Mouse (Mus musculus) heart, adult 18-20 months (tissue): ENCODE measurements around the gene Tspan18. TPM values are rescaled to one million over a fixed set of nuclear protein-coding genes. Genes with fewer than 3 reads are reported as not detected.

Source experiments
- DNase-seq, 2 experiments: peaks; one replicate each; pipeline ENCODE4 v3.0.0; 2021 to 2022; ENCODE audit warnings: mixed read lengths in 1 of 2
- total RNA-seq, 2 experiments: library from RNA; stranded (reverse); gene quantifications; 2 replicates each; pipeline ENCODE4 v1.2.3; 2021

The Tspan18 gene
- total RNA-seq, 2 experiments from 2014 or later = 11.7 to 13.3 TPM

- DNase-seq = no peak
Measured at GRCm38 (mm10) chr2:93218353-93218990, 115.8 kb downstream of the Tspan18 start.

GRCm38 (mm10) chr2:93217015-93217414, 117.3 kb downstream of the Tspan18 start:
- DNase-seq = peak; percentile 84 to 93

- DNase-seq = no peak
Measured at GRCm38 (mm10) chr2:93215790-93216189, 118.5 kb downstream of the Tspan18 start.

DNA sequence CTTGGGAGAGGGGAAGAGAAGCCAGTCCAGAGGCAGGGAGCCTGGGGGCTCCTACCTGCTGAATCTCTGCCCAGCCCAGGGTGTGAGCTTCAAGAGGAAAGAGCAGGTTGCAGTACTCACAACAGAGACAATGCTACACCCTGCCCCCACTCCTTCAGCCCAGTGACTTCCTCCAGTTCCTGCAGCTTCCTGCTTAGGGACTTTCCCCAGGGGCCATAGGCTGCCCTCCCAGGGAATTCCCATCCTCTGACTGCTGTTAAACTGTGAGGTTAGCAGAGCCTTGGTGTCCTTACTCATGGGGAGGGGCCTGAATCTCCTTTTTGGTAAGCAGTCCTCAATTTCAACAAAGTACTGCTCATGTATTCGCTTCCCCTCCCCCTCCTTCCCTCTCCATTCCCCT, 120.1 kb downstream of the Tspan18 start:
- peak in 1 of 2 experiments; percentile 62 for DNase-seq

DNA sequence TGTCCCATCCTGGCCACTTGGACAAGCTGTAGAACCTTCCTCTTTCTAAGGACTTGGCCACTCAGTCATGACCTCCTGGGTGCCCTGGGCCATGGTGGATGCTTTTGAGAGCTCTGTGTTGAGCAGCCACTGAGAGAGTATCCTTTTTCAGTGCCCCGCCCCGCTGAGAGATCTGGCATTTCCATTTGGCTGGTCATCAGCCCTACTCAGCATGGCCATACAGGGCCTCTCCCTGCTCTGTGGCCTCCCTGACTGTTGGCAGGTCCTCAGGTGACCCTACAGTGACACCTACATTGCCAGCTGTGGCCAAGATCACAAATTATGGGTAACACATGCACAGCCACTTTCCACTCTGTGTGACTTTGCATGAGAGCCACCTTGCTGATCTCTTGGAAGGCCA, 121.4 kb downstream of the Tspan18 start:
- DNase-seq = no peak

- DNase-seq = no peak
Measured at GRCm38 (mm10) chr2:93212386-93212785, 121.9 kb downstream of the Tspan18 start.

GRCm38 (mm10) chr2:93206126-93206525, 128.2 kb downstream of the Tspan18 start:
- DNase-seq = no peak

- no peak for DNase-seq
Measured at GRCm38 (mm10) chr2:93204571-93204970, 129.7 kb downstream of the Tspan18 start.

DNA sequence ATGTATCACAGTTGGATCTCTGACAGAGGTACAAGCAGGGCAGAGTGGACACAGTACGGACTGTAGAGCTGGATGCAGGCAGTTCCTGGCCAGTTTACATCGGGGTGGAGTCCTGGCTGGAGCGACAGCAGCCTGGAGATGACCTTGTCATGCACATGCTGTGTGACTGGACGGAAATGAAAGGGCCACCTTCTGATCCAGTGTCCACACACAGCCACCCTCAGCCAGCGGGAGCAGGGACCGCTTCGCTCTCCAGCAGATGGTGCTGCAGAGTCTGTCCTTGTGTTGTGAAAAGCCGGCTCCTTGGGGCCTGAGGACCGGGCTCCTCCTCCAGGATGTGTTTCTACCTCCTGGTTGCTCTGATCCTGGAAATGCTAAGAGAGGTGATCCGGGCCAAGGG, 130.6 kb downstream of the Tspan18 start:
- peak; percentile 72 to 73 for DNase-seq

GRCm38 (mm10) chr2:93202782-93203181, 131.5 kb downstream of the Tspan18 start:
- DNase-seq = no peak

- no peak for DNase-seq
Measured at GRCm38 (mm10) chr2:93201997-93202396, 132.3 kb downstream of the Tspan18 start.

DNA sequence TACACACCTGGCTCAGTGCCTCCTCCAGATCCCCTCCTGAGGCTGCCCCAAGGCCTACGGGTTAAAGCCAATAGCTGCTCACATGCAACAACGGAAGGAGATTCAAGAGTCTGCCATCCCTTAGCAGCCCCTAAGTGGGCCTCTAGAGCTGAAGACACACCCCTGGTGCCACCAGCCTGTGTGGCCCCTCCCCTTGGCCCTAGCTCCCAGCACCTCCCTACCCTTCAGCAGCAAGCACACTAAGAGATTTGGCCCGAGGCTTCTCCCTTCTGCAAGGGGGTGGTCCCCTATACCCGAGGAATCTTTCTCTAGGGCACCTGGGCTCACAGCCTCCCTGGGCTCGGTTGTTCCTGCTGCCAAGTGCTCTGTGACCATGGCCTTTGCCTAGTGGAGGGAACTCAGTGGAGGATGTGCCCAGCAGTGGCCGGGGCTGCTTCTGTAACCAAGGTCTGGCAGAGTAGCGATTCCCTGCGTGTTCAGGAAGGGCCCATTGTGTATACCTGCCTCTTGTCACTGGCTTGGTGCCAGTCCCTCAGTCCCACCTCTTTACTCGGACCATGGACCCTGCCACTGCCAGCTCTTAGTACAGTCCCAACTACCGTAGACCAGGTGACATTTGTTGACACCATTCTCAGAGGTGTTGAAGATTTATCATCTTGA, 133.5 kb downstream of the Tspan18 start:
- no peak for DNase-seq

GRCm38 (mm10) chr2:93199531-93199974, 134.8 kb downstream of the Tspan18 start:
- DNase-seq = peak; percentile 81 to 91

DNA sequence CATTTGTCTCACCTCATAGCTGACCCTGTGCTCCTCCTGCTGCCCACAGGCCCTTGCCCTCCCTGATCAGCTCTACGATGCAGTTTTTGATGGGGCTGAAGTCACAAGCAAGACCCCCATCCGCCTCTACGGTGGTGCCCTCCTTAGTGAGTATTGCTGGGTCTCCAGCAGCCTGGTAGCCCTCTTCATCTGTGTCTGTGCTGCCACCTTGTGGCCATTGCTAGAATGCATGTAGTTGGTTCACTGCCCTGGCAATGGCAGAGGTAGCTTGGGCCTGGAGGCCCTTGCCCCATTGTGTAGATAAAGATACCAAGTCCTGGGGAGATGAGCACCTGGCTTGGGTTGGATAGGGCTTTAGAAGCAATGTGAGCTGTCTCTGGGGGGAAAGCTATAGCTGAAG, 135.5 kb downstream of the Tspan18 start:
- DNase-seq = peak; percentile 90 to 99

DNA sequence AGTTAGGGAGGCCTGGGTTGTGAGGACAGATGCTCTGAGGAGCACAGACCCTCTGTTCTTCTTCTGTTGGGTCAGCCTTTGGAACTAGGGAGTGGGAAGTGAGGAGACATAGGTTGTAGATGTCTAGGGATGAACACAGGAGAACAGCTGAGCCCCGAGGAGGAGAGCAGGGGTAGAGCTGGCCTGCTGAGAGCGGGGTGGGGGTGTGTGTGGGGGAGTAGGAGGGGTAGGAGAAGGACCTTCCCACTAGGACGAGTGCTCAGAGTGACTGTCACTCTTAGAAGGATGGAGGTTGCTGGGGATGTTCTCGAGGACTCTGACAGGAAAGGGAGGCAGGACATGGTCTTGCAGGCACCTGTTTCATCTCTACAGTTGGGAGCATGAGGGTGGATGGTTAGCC, 140.5 kb downstream of the Tspan18 start:
- no peak for DNase-seq

GRCm38 (mm10) chr2:93192671-93193080, 141.6 kb downstream of the Tspan18 start:
- peak in 1 of 2 experiments; percentile 50 for DNase-seq

- no peak for DNase-seq
Measured at GRCm38 (mm10) chr2:93192182-93192560, 142.1 kb downstream of the Tspan18 start.

- no peak for DNase-seq
Measured at GRCm38 (mm10) chr2:93191488-93192181, 142.7 kb downstream of the Tspan18 start.

DNA sequence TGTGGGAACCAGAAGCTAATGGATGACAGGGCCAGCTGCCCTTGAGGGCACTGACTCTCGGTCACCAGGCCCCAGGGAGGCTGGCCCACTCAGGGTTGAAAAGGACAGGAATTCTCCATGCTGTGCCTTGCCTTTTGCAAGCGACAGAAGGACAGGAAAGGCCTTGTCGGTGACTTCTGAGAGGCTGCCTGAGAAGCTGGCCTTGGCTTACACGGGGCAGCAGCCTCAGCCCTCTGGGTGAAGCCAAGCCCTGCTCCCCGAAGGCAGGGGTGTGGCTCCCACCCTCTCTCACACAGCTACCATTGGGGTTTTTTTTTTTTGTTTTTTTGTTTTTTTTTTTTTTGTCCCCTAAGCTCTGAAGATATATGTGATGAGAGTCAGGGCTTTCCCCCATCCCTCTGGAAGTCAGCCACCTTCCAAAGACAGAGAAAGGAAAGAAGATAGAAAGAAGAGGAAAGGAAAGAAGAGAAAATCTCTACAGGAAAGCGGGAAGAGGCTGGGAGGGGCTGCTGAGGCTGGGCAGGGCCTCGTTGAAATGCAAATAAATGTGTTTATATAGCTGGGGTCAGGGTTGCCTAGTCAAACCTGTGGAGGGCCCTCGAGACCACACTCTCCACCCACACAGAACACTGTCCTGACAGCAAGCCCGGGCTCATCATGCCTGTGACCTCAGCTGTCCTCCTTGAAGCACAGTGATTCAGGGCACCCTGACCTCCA, 143.4 kb downstream of the Tspan18 start:
- DNase-seq = no peak

DNA sequence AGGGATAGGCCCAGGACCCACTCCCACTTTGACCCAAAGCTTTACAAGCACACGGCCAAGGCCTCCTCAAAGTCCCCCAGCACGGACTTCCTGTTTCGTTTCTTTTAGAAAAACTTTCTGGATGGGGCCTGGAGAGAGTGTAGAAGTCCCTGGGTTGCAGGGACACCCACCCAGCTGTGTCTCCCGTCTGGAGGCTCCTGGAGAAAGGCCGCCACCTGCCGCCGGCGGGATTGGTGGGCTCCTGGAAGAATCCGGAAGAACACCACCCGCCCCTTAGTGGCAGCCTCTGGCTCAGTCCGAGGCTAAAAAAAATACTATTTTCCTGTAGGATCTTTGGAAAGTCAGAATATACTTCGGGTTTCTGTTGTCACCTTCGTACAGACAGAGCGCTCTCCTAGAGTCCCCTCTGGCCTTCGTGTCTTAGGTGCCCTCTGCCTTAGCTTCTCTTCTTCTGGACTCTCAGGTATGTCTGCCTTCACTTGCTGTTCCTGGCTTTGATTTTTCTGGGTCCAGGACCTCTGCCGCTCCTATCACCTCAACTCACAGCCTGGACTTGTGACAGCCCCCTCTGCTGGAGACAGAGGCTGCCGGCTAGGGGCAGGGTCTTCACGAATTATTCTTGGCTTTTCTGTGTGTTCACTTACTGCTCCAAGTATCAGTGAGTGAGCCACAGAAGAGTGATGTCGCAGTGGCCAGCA, 145.4 kb downstream of the Tspan18 start:
- peak; percentile 71 to 73 for DNase-seq

DNA sequence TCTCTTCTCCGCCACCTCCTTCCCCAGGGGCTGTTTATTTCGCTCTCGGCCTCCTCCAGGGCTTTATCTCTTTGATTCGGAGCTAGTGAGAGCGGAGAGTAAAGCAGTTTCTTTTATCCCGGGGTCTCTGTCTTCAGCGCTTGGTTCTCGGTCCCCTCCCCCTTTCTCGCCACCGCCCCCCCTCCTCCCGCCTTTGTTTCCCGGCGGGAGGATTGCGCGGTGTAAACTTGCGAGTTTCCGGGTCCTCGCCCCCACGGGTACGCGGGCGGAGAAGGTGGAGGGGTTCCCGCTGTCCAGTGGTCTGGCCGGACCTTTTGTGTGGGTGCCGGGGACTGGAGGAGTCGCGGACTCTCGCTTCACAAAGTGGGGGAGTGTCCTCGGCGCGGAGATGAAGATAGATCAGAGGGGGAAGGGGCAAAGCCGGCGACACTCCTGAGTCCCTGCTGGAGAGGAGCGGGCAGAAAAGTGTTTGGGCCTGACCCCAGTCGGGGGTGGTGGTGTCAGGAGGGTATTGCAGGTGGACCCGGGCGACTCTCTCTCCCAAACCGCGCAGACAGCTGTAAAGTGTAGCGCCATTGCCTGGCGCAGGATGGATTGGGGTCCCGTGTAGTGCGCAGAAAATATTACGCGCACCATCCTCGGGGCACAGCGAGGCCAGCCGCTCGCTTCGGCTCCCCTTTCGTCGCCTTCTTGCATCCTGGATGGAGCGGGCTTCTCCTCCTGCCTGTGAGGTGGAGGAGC, 146.1 kb downstream of the Tspan18 start:
- peak in 1 of 2 experiments; percentile 58 for DNase-seq
